Mouse (Mus musculus) liver, postnatal 0 days (tissue): ENCODE measurements around the gene Rpl31.

Experiments
- CTCF ChIP-seq: sonication (generic); IDR thresholded peaks from 2 replicates; pipeline ENCODE4 v1.5.1; 2016; ENCODE audit warnings: antibody characterized with exemption, low read depth
- EP300 ChIP-seq: IDR thresholded peaks from 2 replicates; pipeline ENCODE4 v1.6.1; 2016; ENCODE audit warnings: antibody characterized with exemption, low read depth, mild to moderate bottlenecking

- TF ChIP-seq CTCF (no peak), EP300 (no peak)
These were observed 18.2 kb upstream of the Rpl31 start for GRCm38 (mm10) chr1:39349427-39349826.
